Mouse (Mus musculus) heart, embryonic 11.5 days (tissue): ENCODE measurements at regions not wholly inside any gene's neighbourhood (a gene's known extent, or its start where the extent isn't known, plus 50 kb on each side); places are given as distances from the start of the nearest gene placed in this dataset.

ENCODE experiments used
- ATAC-seq: fragments of 200-750 bp; cut with Nextera tagmentation; replicated peaks from 2 replicates; pipeline ENCODE4 v1.8.0; 2017; ENCODE audit warnings: moderate library complexity; ENCODE audit not compliant: insufficient number of reproducible peaks, low FRiP score, low TSS enrichment
- H3K27ac ChIP-seq: fragments of 300-500 bp; sonication (generic); 2 replicates; pipeline ENCODE4 v1.5.1; 2014; ENCODE audit warnings: mild to moderate bottlenecking, low read depth, low read length
- H3K27me3 ChIP-seq: fragments of 300-500 bp; sonication (generic); 2 replicates; pipeline ENCODE4 v1.6.1; 2014; ENCODE audit warnings: mild to moderate bottlenecking, low read length, mixed read lengths; ENCODE audit not compliant: control insufficient read depth, insufficient read depth
- H3K36me3 ChIP-seq: fragments of 300-500 bp; sonication (generic); 2 replicates; pipeline ENCODE4 v1.6.1; 2014; ENCODE audit warnings: mild to moderate bottlenecking, low read length, moderate library complexity, mixed read lengths; ENCODE audit not compliant: control insufficient read depth, insufficient read depth
- H3K4me1 ChIP-seq: fragments of 300-500 bp; sonication (generic); 2 replicates; pipeline ENCODE4 v1.6.1; 2014; ENCODE audit warnings: low read length; ENCODE audit not compliant: control insufficient read depth, insufficient read depth
- H3K4me2 ChIP-seq: fragments of 300-500 bp; sonication (generic); 2 replicates; pipeline ENCODE4 v1.6.1; 2014; ENCODE audit warnings: mild to moderate bottlenecking, moderate library complexity
- H3K4me3 ChIP-seq: fragments of 300-500 bp; sonication (generic); 2 replicates; pipeline ENCODE4 v1.5.1; 2014; ENCODE audit warnings: low read depth, low read length
- H3K9ac ChIP-seq: fragments of 300-500 bp; sonication (generic); 2 replicates; pipeline ENCODE4 v1.6.1; 2014; ENCODE audit warnings: mild to moderate bottlenecking, low read depth, low read length, moderate library complexity
- H3K9me3 ChIP-seq: fragments of 300-500 bp; sonication (generic); replicated peaks from 2 replicates; pipeline ENCODE4 v1.6.1; 2016; ENCODE audit warnings: low read length; ENCODE audit not compliant: control insufficient read depth
- WGBS: fragments of 180-500 bp; shearing (Covaris S2); extraction: QIAGEN DNeasy Blood & Tissue Kit; methylation state at CpG from one replicate; pipeline ENCODE4 v1.1.7; 2014; ENCODE audit not compliant: insufficient replicate concordance; 5-methylcytosine and 5-hydroxymethylcytosine counted together

DNA sequence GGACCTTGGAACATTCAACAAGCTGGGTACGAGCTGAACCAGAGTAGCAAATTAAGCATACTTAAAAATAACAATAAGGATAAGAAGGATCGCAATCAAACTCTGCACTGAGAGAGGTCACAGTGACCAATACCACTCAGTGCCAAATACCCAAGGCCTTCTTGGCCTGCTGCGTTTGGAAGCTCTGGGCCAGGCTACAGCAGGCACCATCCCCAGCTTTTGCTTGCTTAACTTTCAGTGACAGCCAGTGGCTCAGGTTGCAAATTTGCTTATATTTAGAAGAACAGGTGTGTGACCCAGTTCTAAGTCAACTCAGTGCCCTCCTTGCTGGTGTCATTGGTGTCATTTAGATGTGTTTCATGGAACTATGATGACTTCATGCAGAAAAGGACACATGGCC lies 335.7 kb upstream of the Gm9747 start:
- H3K9me3 ChIP-seq, result no peaks in the 10 kb centered on the region
- H3K36me3 ChIP-seq, result no peaks in the 10 kb centered on the region
- H3K4me3 ChIP-seq, result no peak overlapping the region
- WGBS, result 81% methylated on average over 3 of the region's 3 CpGs
- no peak overlapping the region for H3K9ac ChIP-seq
- no peak overlapping the region for H3K4me2 ChIP-seq
- no peaks in the 10 kb centered on the region for H3K27me3 ChIP-seq
- ATAC-seq, result no peak
- H3K4me1 ChIP-seq, result no peaks in the 10 kb centered on the region
- H3K27ac ChIP-seq, result no peak overlapping the region

DNA sequence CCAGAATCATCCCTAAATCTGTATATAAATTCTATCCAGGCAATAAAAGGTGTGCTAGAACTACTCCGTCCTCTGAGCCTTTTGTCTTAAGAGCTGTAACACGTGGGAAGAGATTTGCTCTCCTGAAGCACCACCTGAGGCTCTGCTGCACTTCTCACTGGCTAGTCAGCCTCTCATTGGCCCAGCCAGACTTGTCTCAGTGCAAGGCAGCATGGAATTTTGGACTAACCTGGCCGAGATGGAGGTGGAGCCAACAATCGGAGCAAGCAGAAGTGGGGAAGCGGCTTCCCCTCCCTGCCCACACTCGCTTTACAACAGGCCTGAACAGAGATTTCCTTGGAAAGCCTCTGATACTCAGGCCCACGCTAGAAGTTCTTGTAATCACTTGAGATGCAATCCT lies 332.1 kb upstream of the Gm9747 start:
- no peaks in the 10 kb centered on the region for H3K9me3 ChIP-seq
- no peak overlapping the region for H3K9ac ChIP-seq
- no peak overlapping the region for H3K27ac ChIP-seq
- no peak for ATAC-seq
- no peaks in the 10 kb centered on the region for H3K36me3 ChIP-seq
- no peak overlapping the region for H3K4me2 ChIP-seq
- H3K27me3 ChIP-seq, result no peaks in the 10 kb centered on the region
- WGBS, result 70% methylated on average over 7 of the region's 7 CpGs
- H3K4me3 ChIP-seq, result no peak overlapping the region
- no peaks in the 10 kb centered on the region for H3K4me1 ChIP-seq

DNA sequence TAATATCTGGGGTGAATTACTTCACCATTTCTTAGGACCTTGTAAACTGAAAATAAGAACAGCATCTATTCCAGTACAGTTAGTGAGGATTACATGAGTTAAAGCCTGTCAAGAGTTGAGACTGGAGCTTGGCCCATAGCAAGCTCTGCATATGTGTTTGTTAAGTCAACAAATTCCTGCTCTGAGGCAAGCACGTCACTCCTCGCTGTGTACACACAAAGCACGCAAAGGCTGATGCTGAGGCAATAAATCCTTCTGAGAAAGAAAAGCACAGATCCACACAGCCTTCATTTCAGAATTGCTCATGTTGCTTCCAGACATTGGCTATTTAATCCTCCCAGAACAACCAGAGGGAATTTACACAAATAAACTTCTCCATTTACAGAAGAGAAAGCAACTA lies 328.9 kb upstream of the Gm9747 start:
- H3K27me3 ChIP-seq, result no peaks in the 10 kb centered on the region
- no peak overlapping the region for H3K4me3 ChIP-seq
- H3K9me3 ChIP-seq, result no peaks in the 10 kb centered on the region
- no peak overlapping the region for H3K4me2 ChIP-seq
- no peak for ATAC-seq
- no peak overlapping the region for H3K27ac ChIP-seq
- H3K36me3 ChIP-seq, result no peaks in the 10 kb centered on the region
- no peaks in the 10 kb centered on the region for H3K4me1 ChIP-seq
- no peak overlapping the region for H3K9ac ChIP-seq
- 75% methylated on average over 3 of the region's 3 CpGs for WGBS

DNA sequence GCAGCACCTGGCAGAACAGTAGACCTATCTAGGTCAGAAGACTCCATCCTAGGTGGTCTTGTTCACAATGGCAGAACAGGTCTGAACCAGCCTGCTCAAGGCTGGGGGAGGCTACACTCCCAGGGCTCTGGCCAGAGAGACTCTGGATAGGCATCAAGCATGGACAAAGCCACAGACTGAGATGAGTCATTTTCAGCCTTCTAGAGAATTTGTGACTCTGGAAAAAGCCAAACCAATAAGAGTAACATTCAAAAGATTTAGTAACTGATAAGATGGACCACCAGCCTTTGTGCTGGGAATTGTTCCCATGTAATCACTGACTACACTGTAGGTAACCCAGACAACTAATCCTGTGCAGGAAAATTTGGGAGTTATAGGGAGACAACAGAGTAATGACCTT lies 320.3 kb upstream of the Gm9747 start:
- Histone ChIP-seq H3K36me3 (no peaks in the 10 kb centered on the region), H3K9me3 (no peaks in the 10 kb centered on the region), H3K9ac (no peak overlapping the region), H3K27me3 (no peaks in the 10 kb centered on the region), H3K4me2 (no peak overlapping the region), H3K27ac (no peak overlapping the region), H3K4me1 (no peaks in the 10 kb centered on the region), H3K4me3 (no peak overlapping the region)
- ATAC-seq, result no peak

DNA sequence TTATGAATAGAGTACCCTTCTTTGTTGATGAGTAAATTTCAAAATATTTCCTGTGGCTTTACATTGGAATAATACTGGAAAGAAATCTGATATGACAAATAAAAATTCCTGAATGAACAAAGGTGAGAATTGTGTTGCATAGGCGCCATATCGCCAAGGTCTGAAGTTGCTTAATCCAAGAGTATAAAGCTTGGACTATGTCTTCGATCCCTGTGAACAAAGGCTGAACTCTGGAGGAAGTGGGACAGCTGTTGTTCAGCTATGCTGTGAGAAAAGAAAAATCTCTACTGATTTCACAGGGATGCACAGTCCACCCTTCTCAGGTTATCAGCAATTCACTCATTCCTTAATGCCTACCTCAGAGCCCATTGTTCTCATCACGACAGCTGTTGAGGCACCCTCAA lies 319.3 kb upstream of the Gm9747 start:
- no peaks in the 10 kb centered on the region for H3K27me3 ChIP-seq
- H3K27ac ChIP-seq, result no peak overlapping the region
- no peaks in the 10 kb centered on the region for H3K4me1 ChIP-seq
- H3K9me3 ChIP-seq, result no peaks in the 10 kb centered on the region
- no peak overlapping the region for H3K4me2 ChIP-seq
- 79% methylated on average over 4 of the region's 4 CpGs for WGBS
- no peak overlapping the region for H3K9ac ChIP-seq
- no peaks in the 10 kb centered on the region for H3K36me3 ChIP-seq
- no peak for ATAC-seq
- H3K4me3 ChIP-seq, result no peak overlapping the region

DNA sequence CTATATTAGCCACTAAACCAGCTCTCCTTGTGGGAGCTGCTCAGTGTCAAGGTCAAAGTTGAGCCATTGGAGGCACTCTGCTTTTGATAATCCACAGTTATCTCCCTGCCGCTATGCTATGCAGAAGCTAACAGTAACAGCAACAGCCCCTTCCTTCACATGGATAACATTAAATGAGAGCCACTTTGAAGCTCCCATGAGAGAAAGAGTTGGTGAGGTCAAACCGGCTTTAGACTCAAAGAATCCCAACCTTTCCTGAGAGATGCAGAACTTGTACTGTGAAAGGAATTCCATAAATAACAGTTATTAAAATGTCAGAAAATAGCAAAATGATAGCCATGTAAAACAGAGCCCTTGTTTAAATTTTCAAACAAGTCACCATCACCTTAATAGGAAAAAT lies 316.1 kb upstream of the Gm9747 start:
- H3K27me3 ChIP-seq, result no peaks in the 10 kb centered on the region
- no peaks in the 10 kb centered on the region for H3K4me1 ChIP-seq
- no peak overlapping the region for H3K4me2 ChIP-seq
- H3K9me3 ChIP-seq, result no peaks in the 10 kb centered on the region
- no peak for ATAC-seq
- H3K9ac ChIP-seq, result no peak overlapping the region
- H3K27ac ChIP-seq, result no peak overlapping the region
- H3K4me3 ChIP-seq, result no peak overlapping the region
- WGBS, result 39% methylated on average over 2 of the region's 2 CpGs
- no peaks in the 10 kb centered on the region for H3K36me3 ChIP-seq

DNA sequence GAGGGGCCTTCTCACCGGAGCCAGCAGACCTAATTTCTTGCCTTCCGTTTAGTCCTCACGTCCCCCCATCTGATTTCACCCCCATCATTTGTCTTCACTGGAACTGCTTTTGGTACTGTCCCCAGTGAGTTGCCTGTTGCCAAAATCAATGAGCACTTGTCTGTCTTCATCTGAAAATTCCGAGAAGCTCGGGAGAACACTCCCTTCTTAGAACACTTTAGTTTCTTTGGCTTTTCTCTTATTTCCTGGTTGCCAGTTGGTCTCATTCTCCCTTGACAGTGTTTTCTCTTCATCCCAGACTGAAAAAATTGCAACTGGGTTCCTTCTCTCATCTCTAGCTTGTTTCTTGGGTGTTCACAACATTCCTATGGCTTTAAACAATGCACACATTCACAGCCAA lies 305.2 kb upstream of the Gm9747 start:
- WGBS, result 89% methylated on average over 5 of the region's 5 CpGs

DNA sequence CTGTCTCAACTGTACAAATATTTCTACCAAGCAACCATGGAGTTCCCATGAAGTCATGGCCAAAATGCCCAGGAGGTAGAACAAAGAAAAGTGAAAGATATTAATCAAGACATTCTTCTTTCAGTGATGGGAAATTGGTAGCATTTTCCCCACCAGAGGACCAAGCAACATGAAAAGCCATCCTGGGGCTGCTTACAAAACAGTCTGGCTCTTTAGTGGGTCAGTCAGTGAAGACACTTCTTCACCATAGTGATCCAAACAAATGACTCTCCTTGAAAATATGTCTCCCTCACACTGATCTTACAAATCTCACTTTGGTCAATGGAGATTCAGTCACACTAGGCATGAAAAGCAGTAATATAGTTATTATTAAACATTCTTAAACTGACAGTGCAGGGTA lies 299.8 kb upstream of the Gm9747 start:
- Histone ChIP-seq H3K4me3 (no peak overlapping the region), H3K4me1 (no peaks in the 10 kb centered on the region), H3K4me2 (no peak overlapping the region), H3K9me3 (no peaks in the 10 kb centered on the region), H3K27me3 (no peaks in the 10 kb centered on the region), H3K36me3 (no peaks in the 10 kb centered on the region), H3K27ac (no peak overlapping the region), H3K9ac (no peak overlapping the region)
- ATAC-seq, result no peak

More for the DNA sequence above, 305.2 kb upstream of the Gm9747 start:
- Histone ChIP-seq H3K36me3 (no peaks in the 10 kb centered on the region), H3K4me3 (no peak overlapping the region), H3K27ac (no peak overlapping the region), H3K4me1 (no peaks in the 10 kb centered on the region), H3K9me3 (no peaks in the 10 kb centered on the region), H3K27me3 (no peaks in the 10 kb centered on the region), H3K9ac (no peak overlapping the region), H3K4me2 (no peak overlapping the region)
- no peak for ATAC-seq

DNA sequence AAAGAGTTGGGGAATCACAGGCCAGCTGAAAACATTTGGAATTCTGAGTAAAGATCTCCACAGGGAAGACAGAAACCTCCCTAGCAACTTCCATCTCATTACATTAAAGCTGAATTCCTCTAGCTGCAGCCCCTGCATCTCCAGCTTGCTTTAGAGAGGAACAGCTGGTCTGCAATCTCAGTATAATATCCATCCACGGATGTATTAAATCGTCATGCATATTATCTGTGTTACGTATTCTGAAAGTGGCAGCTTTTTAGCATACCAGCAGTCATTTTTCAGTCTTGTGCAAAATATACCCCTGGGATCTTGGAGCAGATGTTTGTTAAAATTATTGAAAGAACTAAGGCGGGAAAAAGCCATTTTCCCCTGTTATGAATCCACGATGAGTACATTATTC lies 287.7 kb upstream of the Gm9747 start:
- Histone ChIP-seq H3K36me3 (no peaks in the 10 kb centered on the region), H3K9ac (no peak overlapping the region), H3K9me3 (no peaks in the 10 kb centered on the region), H3K4me2 (no peak overlapping the region), H3K4me1 (0 out of 2 replicates have a peak, but pooled peaks cover 4% of the 10 kb centered on the region), H3K27ac (no peak overlapping the region), H3K27me3 (no peaks in the 10 kb centered on the region), H3K4me3 (no peak overlapping the region)
- no peak for ATAC-seq
- WGBS, result 78% methylated on average over 5 of the region's 5 CpGs
